Mouse (Mus musculus) midbrain, embryonic 16.5 days (tissue): ENCODE measurements around the gene Il1rapl1. TPM values are rescaled to one million over a fixed set of nuclear protein-coding genes. Genes with fewer than 3 reads are reported as not detected.
"Not testable (repeated sequence)": the region's sequence is repeated elsewhere in the genome, so short reads cannot be mapped to it uniquely, and the experiment has no call there.

Experiments
- ATAC-seq: fragments of 200-750 bp; cut with Nextera tagmentation; 2 replicates; pipeline ENCODE4 v1.8.0; 2017; ENCODE audit warnings: moderate TSS enrichment
- H3K27ac ChIP-seq: fragments of 300-500 bp; sonication (generic); 2 replicates; pipeline ENCODE4 v1.5.1; 2014; ENCODE audit warnings: mild to moderate bottlenecking, low read length, mixed read lengths
- H3K27me3 ChIP-seq: fragments of 300-500 bp; sonication (generic); 2 replicates; pipeline ENCODE4 v1.6.1; 2014; ENCODE audit warnings: low read depth, low read length, mixed read lengths; ENCODE audit not compliant: control insufficient read depth, insufficient read depth
- H3K36me3 ChIP-seq: fragments of 300-500 bp; sonication (generic); 2 replicates; pipeline ENCODE4 v1.6.1; 2014; ENCODE audit warnings: mild to moderate bottlenecking, low read length, moderate library complexity, mixed read lengths; ENCODE audit not compliant: control insufficient read depth, insufficient read depth
- H3K4me1 ChIP-seq: fragments of 300-500 bp; sonication (generic); 2 replicates; pipeline ENCODE4 v1.6.1; 2014; ENCODE audit warnings: mild to moderate bottlenecking, low read length, mixed read lengths; ENCODE audit not compliant: control insufficient read depth, insufficient read depth
- H3K4me2 ChIP-seq: fragments of 300-500 bp; sonication (generic); 2 replicates; pipeline ENCODE4 v1.6.1; 2014; ENCODE audit warnings: mild to moderate bottlenecking, low read length, mixed read lengths
- H3K4me3 ChIP-seq: fragments of 300-500 bp; sonication (generic); 2 replicates; pipeline ENCODE4 v1.5.1; 2014; ENCODE audit warnings: low read depth, mild to moderate bottlenecking, low read length, moderate library complexity, mixed read lengths
- H3K9ac ChIP-seq: fragments of 300-500 bp; sonication (generic); 2 replicates; pipeline ENCODE4 v1.6.1; 2014; ENCODE audit warnings: low read depth, low read length, mixed read lengths
- H3K9me3 ChIP-seq: fragments of 300-500 bp; sonication (generic); replicated peaks from 2 replicates; pipeline ENCODE4 v1.6.1; 2014; ENCODE audit warnings: mild to moderate bottlenecking, low read length, mixed read lengths; ENCODE audit not compliant: control insufficient read depth, poor library complexity, severe bottlenecking
- whole genome bisulfite sequencing: fragments of 180-500 bp; shearing (Covaris S2); extraction: QIAGEN DNeasy Blood & Tissue Kit; methylation state at CpG from one replicate; pipeline ENCODE4 v1.1.7; 2014; 5-methylcytosine and 5-hydroxymethylcytosine counted together
- polyA plus RNA-seq: library from polyadenylated mRNA; unstranded; fragments of >200 nt; fragmentation: Nextera tagmentation; extraction: Ambion mirVana; gene quantifications from 2 replicates; pipeline ENCODE4 v1.2.1, GENCODE M21; 2015

Il1rapl1 gene
- polyA plus RNA-seq, 1 experiment from 2014 or later, result 6.4 TPM

DNA sequence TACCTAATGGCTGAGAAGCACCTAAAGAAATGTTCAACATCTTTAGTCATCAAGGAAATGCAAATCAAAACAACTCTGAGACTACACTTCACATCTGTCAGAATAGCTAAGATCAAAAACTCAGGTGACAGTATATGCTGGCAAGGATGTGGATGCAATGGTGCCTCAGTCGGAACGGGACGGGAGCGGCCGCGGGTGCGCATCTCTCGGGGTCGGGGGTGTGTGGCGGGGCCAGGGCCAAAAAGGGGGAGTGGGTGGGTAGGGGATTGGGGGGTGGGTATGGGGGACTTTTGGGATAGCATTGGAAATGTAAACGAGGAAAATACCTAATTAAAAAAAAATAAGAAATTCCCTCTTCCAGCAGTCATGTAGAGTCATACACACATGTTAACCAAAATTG lies 877.3 kb downstream of the Il1rapl1 start:
- not testable (repeated sequence) for H3K27me3 ChIP-seq, H3K9me3 ChIP-seq, H3K9ac ChIP-seq, H3K4me1 ChIP-seq, ATAC-seq, H3K4me3 ChIP-seq, H3K36me3 ChIP-seq, H3K4me2 ChIP-seq, H3K27ac ChIP-seq
- 61% methylated on average over 11 of the region's 11 CpGs for WGBS

DNA sequence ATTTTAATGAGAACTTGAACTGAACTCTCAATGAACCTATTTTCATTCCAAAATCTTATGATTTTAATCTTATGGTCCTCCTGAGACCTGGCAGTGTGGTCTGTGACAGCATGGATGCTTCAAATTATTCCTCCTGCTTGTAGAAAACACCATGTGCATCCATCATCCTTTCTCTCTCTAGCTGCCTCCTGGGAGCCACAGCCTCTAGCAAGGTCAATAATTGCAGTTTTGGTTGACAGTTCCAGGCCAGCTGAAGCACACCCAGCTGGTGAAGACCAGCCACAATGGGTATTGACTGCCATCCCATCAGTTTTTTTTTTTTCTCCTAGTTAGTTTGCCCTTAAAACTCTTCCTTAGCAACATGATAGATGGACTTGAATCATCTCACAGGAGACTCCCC lies 890.2 kb downstream of the Il1rapl1 start:
- no peak overlapping the region for H3K4me2 ChIP-seq
- ATAC-seq, result no peak
- H3K27ac ChIP-seq, result no peak overlapping the region
- H3K36me3 ChIP-seq, result no peaks in the 10 kb centered on the region
- H3K27me3 ChIP-seq, result no peaks in the 10 kb centered on the region
- no peaks in the 10 kb centered on the region for H3K9me3 ChIP-seq
- H3K4me3 ChIP-seq, result no peak overlapping the region
- no peak overlapping the region for H3K9ac ChIP-seq
- H3K4me1 ChIP-seq, result no peaks in the 10 kb centered on the region

DNA sequence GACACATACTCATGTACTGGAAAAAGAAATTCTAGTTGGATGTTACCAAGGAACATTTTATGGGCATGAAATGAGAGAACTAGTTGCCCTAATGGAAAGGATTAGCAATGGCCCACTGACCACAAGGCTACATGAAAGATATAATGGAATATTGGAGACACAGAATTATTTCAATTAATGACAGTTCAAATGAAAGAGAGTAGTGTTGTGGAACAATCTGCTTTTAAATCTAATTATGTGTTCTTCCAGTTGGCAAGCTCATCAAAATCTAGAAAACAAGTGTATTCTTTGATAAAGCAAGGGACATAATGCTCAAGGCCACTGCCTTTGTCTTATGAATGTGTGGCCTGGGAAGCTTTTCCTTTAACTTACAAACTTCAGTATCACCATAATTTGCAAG lies 1113.1 kb downstream of the Il1rapl1 start:
- no peaks in the 10 kb centered on the region for H3K4me1 ChIP-seq
- no peaks in the 10 kb centered on the region for H3K36me3 ChIP-seq
- no peak for ATAC-seq
- H3K4me3 ChIP-seq, result no peak overlapping the region
- no peaks in the 10 kb centered on the region for H3K27me3 ChIP-seq
- no peaks in the 10 kb centered on the region for H3K9me3 ChIP-seq
- no peak overlapping the region for H3K4me2 ChIP-seq
- H3K27ac ChIP-seq, result no peak overlapping the region
- no peak overlapping the region for H3K9ac ChIP-seq

DNA sequence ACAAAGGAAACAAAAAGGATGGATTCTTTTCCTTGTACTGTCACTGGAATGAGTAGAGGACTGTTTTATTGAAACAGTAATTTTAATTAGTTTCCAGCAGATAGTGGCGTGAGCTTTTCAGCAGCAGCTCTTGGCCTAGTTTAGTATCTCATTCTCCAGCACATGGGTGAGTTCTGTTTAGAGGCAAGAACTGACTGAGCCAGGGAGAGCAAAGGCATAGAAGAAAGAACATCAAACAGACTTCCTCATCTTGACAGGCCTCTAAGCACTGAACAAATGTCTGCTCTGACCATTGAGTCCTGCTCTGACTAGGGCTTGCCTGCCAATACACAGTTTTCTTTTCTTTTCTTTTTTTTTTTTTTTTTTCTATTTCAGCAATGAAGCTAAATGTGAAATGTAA lies 1160.3 kb downstream of the Il1rapl1 start:
- Histone ChIP-seq H3K27me3 (no peaks in the 10 kb centered on the region), H3K36me3 (no peaks in the 10 kb centered on the region), H3K4me1 (no peaks in the 10 kb centered on the region), H3K9ac (no peak overlapping the region), H3K9me3 (no peaks in the 10 kb centered on the region), H3K4me3 (no peak overlapping the region), H3K27ac (no peak overlapping the region), H3K4me2 (no peak overlapping the region)
- 38% methylated on average over 1 of the region's 1 CpGs for WGBS
- peak; percentile 68; the same call in 1 of the 2 replicates for ATAC-seq

DNA sequence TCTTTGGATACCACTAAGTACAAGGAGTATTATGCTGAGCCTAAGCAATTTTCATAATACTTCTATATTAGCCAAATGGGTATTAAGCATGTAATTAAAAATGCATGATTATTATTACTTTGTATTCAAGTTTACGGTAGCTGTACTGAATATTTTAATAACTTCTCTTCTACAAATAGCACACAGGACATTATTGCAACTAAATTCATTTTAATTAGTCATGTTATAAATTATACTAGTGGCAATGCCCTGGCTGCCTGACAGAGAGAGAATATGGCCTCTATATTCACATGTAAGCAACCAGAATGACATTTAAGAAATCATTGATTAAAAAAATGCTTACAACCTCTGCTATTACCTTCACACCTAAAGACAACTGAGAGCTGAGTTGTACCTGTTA lies 1160.8 kb downstream of the Il1rapl1 start:
- no peak for ATAC-seq
- Histone ChIP-seq H3K27ac (no peak overlapping the region), H3K4me3 (no peak overlapping the region), H3K4me1 (no peaks in the 10 kb centered on the region), H3K27me3 (no peaks in the 10 kb centered on the region), H3K36me3 (no peaks in the 10 kb centered on the region), H3K4me2 (no peak overlapping the region), H3K9me3 (no peaks in the 10 kb centered on the region), H3K9ac (no peak overlapping the region)
- WGBS, result 84% methylated on average over 1 of the region's 1 CpGs

DNA sequence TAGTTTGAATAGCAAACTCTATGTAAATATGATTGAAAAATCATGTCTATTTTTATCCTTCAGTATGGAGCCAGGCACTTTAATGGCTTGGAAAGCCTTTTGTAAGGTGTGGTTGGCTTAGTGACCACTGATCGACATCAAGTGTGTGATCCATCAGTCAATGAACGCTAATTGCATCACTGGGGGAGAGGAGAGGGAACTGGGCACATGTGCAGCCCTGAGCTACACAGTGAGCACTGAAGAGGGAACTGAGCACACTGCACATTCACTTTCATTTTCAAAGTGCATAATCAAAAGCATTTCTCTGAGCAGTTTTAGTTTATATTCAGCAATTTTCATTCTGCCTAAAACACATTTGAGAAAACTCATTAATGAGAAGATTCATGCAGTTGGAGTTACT lies 1164.5 kb downstream of the Il1rapl1 start:
- H3K36me3 ChIP-seq, result no peaks in the 10 kb centered on the region
- no peaks in the 10 kb centered on the region for H3K4me1 ChIP-seq
- H3K9me3 ChIP-seq, result no peaks in the 10 kb centered on the region
- ATAC-seq, result no peak
- no peak overlapping the region for H3K4me3 ChIP-seq
- H3K9ac ChIP-seq, result no peak overlapping the region
- H3K27me3 ChIP-seq, result no peaks in the 10 kb centered on the region
- no peak overlapping the region for H3K4me2 ChIP-seq
- WGBS, result 50% methylated on average over 2 of the region's 2 CpGs
- H3K27ac ChIP-seq, result no peak overlapping the region

DNA sequence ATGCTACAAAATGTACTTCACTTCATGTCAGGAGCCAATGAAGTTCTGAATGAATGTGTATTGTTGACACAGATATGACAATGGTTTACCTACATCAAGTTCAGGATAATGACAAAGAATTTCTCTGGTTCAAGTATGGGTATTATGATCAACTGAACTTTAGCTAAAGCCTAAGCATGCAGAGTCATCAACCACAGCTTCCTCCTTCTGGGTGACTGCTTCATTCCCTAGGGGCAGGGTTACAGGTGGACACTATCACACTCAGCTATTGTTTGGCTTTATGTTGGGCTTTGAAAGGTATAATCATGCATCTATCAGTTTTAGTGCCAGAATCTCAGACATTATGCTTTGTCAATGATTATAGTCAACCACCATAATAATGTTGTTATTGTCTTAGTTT lies 1166.3 kb downstream of the Il1rapl1 start:
- no peaks in the 10 kb centered on the region for H3K27me3 ChIP-seq
- no peaks in the 10 kb centered on the region for H3K36me3 ChIP-seq
- H3K4me2 ChIP-seq, result no peak overlapping the region
- no peaks in the 10 kb centered on the region for H3K9me3 ChIP-seq
- no peak for ATAC-seq
- H3K4me1 ChIP-seq, result no peaks in the 10 kb centered on the region
- no peak overlapping the region for H3K4me3 ChIP-seq
- H3K27ac ChIP-seq, result no peak overlapping the region
- no peak overlapping the region for H3K9ac ChIP-seq

DNA sequence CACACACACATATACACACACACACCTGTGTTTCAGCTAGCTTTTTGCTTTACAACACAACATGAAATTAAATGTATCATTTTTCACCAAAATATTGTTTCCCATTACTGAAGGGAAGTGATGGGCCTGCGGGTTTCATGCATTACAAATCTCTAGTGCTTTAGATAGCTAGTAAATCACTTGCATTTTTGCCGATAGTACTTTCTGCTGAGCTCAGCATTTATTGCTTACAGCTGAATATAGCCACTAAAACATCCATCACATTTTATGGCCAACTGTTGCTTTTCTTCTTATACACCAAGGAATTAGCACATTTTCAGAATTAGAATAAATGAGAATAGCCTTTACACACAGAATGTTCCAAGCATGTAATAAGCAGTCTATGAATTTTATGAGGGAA lies 1260.6 kb downstream of the Il1rapl1 start:
- H3K4me3 ChIP-seq, result no peak overlapping the region
- H3K27me3 ChIP-seq, result no peaks in the 10 kb centered on the region
- no peak for ATAC-seq
- no peak overlapping the region for H3K9ac ChIP-seq
- 79% methylated on average over 2 of the region's 2 CpGs for WGBS
- no peak overlapping the region for H3K27ac ChIP-seq
- no peaks in the 10 kb centered on the region for H3K9me3 ChIP-seq
- H3K36me3 ChIP-seq, result no peaks in the 10 kb centered on the region
- H3K4me1 ChIP-seq, result no peaks in the 10 kb centered on the region
- no peak overlapping the region for H3K4me2 ChIP-seq

DNA sequence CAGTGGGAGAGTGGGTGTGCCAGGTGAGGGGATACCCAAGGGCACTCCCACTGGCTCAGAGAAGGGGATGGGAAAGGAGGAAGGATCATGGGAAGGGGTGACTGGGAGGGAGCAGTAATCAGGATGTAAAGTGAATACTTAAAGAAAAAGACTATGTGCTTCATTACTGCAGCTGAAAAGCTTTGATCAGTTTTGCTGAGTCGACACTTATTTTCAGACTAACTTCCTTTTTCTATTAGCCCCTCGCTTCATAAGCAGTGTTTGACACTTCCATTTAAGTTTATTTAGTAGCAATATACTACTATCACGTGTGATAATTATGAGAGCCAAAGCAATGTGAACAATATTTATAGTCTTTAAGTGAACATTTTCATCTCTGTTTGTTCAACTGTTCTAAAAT lies 1307.2 kb downstream of the Il1rapl1 start:
- Histone ChIP-seq H3K27me3 (no peaks in the 10 kb centered on the region), H3K4me1 (no peaks in the 10 kb centered on the region), H3K9me3 (no peaks in the 10 kb centered on the region), H3K4me3 (no peak overlapping the region), H3K4me2 (no peak overlapping the region), H3K27ac (no peak overlapping the region), H3K36me3 (no peaks in the 10 kb centered on the region), H3K9ac (no peak overlapping the region)
- no peak for ATAC-seq
- WGBS, result 87% methylated on average over 3 of the region's 3 CpGs

DNA sequence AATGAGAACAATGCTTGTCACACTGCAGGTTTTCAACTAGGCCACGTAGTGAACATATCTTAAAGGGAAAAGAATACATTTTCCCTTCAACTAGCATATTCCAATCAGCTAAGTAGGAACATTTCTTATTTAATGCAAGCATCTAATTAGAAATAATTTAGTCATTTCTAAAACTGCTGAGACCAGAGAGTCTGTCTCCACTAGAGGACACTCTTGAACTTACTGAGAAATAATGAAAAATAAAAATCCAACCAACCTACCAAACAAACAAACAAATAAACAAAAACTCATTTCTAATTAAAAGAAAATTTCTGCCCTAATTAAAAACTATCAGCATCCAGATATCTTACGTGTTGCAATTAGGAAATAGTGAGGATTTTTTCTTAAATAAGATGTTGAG lies 1312.7 kb downstream of the Il1rapl1 start:
- Histone ChIP-seq H3K4me1 (no peaks in the 10 kb centered on the region), H3K36me3 (no peaks in the 10 kb centered on the region), H3K27ac (no peak overlapping the region), H3K4me3 (no peak overlapping the region), H3K27me3 (no peaks in the 10 kb centered on the region), H3K9me3 (no peaks in the 10 kb centered on the region), H3K9ac (no peak overlapping the region), H3K4me2 (no peak overlapping the region)
- WGBS, result 64% methylated on average over 2 of the region's 2 CpGs
- ATAC-seq, result no peak
